Mouse (Mus musculus) midbrain, embryonic 10.5 days (tissue): ENCODE results near the gene Cbr2. TPM values are rescaled to one million over a fixed set of nuclear protein-coding genes. Genes with fewer than 3 reads are reported as not detected.

Source experiments
- DNase-seq: peaks from one replicate; pipeline ENCODE4 v3.0.0-alpha.2; 2017; ENCODE audit warnings: low spot score
- H3K27ac ChIP-seq: fragments of 300-500 bp; sonication (generic); replicated peaks from 2 replicates; pipeline ENCODE4 v1.5.1; 2016; ENCODE audit warnings: mild to moderate bottlenecking
- H3K27me3 ChIP-seq: fragments of 300-500 bp; sonication (generic); 2 replicates; pipeline ENCODE4 v1.6.1; 2016; ENCODE audit warnings: low read depth, mild to moderate bottlenecking; ENCODE audit not compliant: poor library complexity, severe bottlenecking
- H3K36me3 ChIP-seq: fragments of 300-500 bp; sonication (generic); 2 replicates; pipeline ENCODE4 v1.6.1; 2016; ENCODE audit warnings: mild to moderate bottlenecking, moderate library complexity
- H3K4me1 ChIP-seq: fragments of 300-500 bp; sonication (generic); 2 replicates; pipeline ENCODE4 v1.6.1; 2016
- H3K4me3 ChIP-seq: fragments of 300-500 bp; sonication (generic); 2 replicates; pipeline ENCODE4 v1.5.1; 2016; ENCODE audit warnings: mild to moderate bottlenecking, moderate library complexity
- H3K9me3 ChIP-seq: fragments of 300-500 bp; sonication (generic); replicated peaks from 2 replicates; pipeline ENCODE4 v1.6.1; 2016; ENCODE audit warnings: mild to moderate bottlenecking
- WGBS: fragments of 180-500 bp; shearing (Covaris S2); methylation state at CpG from one replicate; pipeline ENCODE4 v1.1.7; 2016; 5-methylcytosine and 5-hydroxymethylcytosine counted together
- polyA plus RNA-seq: library from polyadenylated mRNA; unstranded; fragments of >200 nt; fragmentation: Nextera tagmentation; extraction: Ambion mirVana; gene quantifications from 2 replicates; pipeline ENCODE4 v1.2.1, GENCODE M21; 2016

The Cbr2 gene
- polyA plus RNA-seq, 1 experiment from 2014 or later = 0.59 TPM

- H3K4me1 ChIP-seq = peaks cover 60% of the 10 kb centered on the region
- no peaks in the 10 kb centered on the region for H3K9me3 ChIP-seq
- peaks cover 59% of the 10 kb centered on the region for H3K36me3 ChIP-seq
- H3K4me3 ChIP-seq = peak overlapping the region; percentile 7; the same call in 1 of the 2 replicates
- WGBS = 42% methylated on average over 15 of the region's 15 CpGs
- DNase-seq = no peak
- H3K27ac ChIP-seq = peak overlapping the region; percentile 82; the same call in 1 of the 2 replicates
- H3K27me3 ChIP-seq = 0 out of 2 replicates have a peak, but pooled peaks cover 5% of the 10 kb centered on the region
Observed at GRCm38 (mm10) chr11:120703696-120704454, 28.0 kb downstream of the Cbr2 start.

- Histone ChIP-seq H3K27me3 (no peaks in the 10 kb centered on the region), H3K36me3 (peaks cover 77% of the 10 kb centered on the region), H3K9me3 (peaks cover 5% of the 10 kb centered on the region; the same call in 1 of the 2 replicates), H3K27ac (no peak overlapping the region), H3K4me1 (peaks cover 32% of the 10 kb centered on the region), H3K4me3 (no peak overlapping the region)
- no peak for DNase-seq
- 73% methylated on average over 10 of the region's 10 CpGs for WGBS
Observed at GRCm38 (mm10) chr11:120697741-120698140, 34.2 kb downstream of the Cbr2 start.

- H3K9me3 ChIP-seq = peaks cover 5% of the 10 kb centered on the region; the same call in 1 of the 2 replicates
- WGBS = 87% methylated on average over 6 of the region's 6 CpGs
- no peak overlapping the region for H3K4me3 ChIP-seq
- DNase-seq = no peak
- H3K27ac ChIP-seq = no peak overlapping the region
- H3K4me1 ChIP-seq = peaks cover 32% of the 10 kb centered on the region
- H3K36me3 ChIP-seq = peaks cover 80% of the 10 kb centered on the region
- H3K27me3 ChIP-seq = no peaks in the 10 kb centered on the region
Observed at GRCm38 (mm10) chr11:120696568-120696967, 35.3 kb downstream of the Cbr2 start.

GRCm38 (mm10) chr11:120695641-120696040 is 36.3 kb downstream of the Cbr2 start:
- 0 out of 2 replicates have a peak overlapping the region, but pooled peaks have one; percentile 9 for H3K4me3 ChIP-seq
- H3K9me3 ChIP-seq = peaks cover 5% of the 10 kb centered on the region; the same call in 1 of the 2 replicates
- peaks cover 32% of the 10 kb centered on the region for H3K4me1 ChIP-seq
- H3K27ac ChIP-seq = peak overlapping the region; percentile 70
- peak; percentile 35 for DNase-seq
- WGBS = 58% methylated on average over 12 of the region's 12 CpGs
- peaks cover 78% of the 10 kb centered on the region for H3K36me3 ChIP-seq
- H3K27me3 ChIP-seq = no peaks in the 10 kb centered on the region

GRCm38 (mm10) chr11:120695184-120695583 is 36.7 kb downstream of the Cbr2 start:
- DNase-seq = no peak
- WGBS = 26% methylated on average over 4 of the region's 4 CpGs
- H3K4me3 ChIP-seq = peak overlapping the region; percentile 9; the same call in 1 of the 2 replicates
- peaks cover 78% of the 10 kb centered on the region for H3K36me3 ChIP-seq
- peak overlapping the region; percentile 70 for H3K27ac ChIP-seq
- H3K9me3 ChIP-seq = peaks cover 5% of the 10 kb centered on the region; the same call in 1 of the 2 replicates
- peaks cover 32% of the 10 kb centered on the region for H3K4me1 ChIP-seq
- H3K27me3 ChIP-seq = no peaks in the 10 kb centered on the region

GRCm38 (mm10) chr11:120693461-120693860 is 38.5 kb downstream of the Cbr2 start:
- no peak overlapping the region for H3K4me3 ChIP-seq
- H3K27ac ChIP-seq = no peak overlapping the region
- H3K27me3 ChIP-seq = no peaks in the 10 kb centered on the region
- peaks cover 29% of the 10 kb centered on the region for H3K4me1 ChIP-seq
- H3K9me3 ChIP-seq = peaks cover 5% of the 10 kb centered on the region; the same call in 1 of the 2 replicates
- no peak for DNase-seq
- peaks cover 82% of the 10 kb centered on the region for H3K36me3 ChIP-seq
- 54% methylated on average over 3 of the region's 3 CpGs for WGBS

- H3K4me3 ChIP-seq = no peak overlapping the region
- peaks cover 5% of the 10 kb centered on the region; the same call in 1 of the 2 replicates for H3K9me3 ChIP-seq
- peaks cover 24% of the 10 kb centered on the region for H3K4me1 ChIP-seq
- 93% methylated on average over 4 of the region's 4 CpGs for WGBS
- H3K36me3 ChIP-seq = peaks cover 91% of the 10 kb centered on the region
- no peak for DNase-seq
- no peaks in the 10 kb centered on the region for H3K27me3 ChIP-seq
- no peak overlapping the region for H3K27ac ChIP-seq
Observed at GRCm38 (mm10) chr11:120692471-120693011, 39.4 kb downstream of the Cbr2 start.

- WGBS = 87% methylated on average over 3 of the region's 3 CpGs
- Histone ChIP-seq H3K27ac (no peak overlapping the region), H3K9me3 (no peaks in the 10 kb centered on the region), H3K4me1 (peaks cover 14% of the 10 kb centered on the region), H3K27me3 (no peaks in the 10 kb centered on the region), H3K4me3 (0 out of 2 replicates have a peak overlapping the region, but pooled peaks have one; percentile 1), H3K36me3 (peaks cover 93% of the 10 kb centered on the region)
- DNase-seq = no peak
Observed at GRCm38 (mm10) chr11:120689365-120689764, 42.5 kb downstream of the Cbr2 start.

- no peak for DNase-seq
- Histone ChIP-seq H3K27ac (peak overlapping the region; percentile 46; the same call in 1 of the 2 replicates), H3K4me3 (no peak overlapping the region), H3K36me3 (peaks cover 93% of the 10 kb centered on the region), H3K27me3 (no peaks in the 10 kb centered on the region), H3K4me1 (peaks cover 9% of the 10 kb centered on the region; the same call in 1 of the 2 replicates), H3K9me3 (no peaks in the 10 kb centered on the region)
- 84% methylated on average over 20 of the region's 20 CpGs for WGBS
Observed at GRCm38 (mm10) chr11:120686650-120687272, 45.2 kb downstream of the Cbr2 start.

- Histone ChIP-seq H3K27ac (no peak overlapping the region), H3K27me3 (no peaks in the 10 kb centered on the region), H3K9me3 (no peaks in the 10 kb centered on the region), H3K4me3 (no peak overlapping the region), H3K36me3 (peaks cover 97% of the 10 kb centered on the region), H3K4me1 (peaks cover 9% of the 10 kb centered on the region; the same call in 1 of the 2 replicates)
- 92% methylated on average over 2 of the region's 2 CpGs for WGBS
- no peak for DNase-seq
Observed at GRCm38 (mm10) chr11:120684660-120685059, 47.3 kb downstream of the Cbr2 start.

GRCm38 (mm10) chr11:120684086-120684485 is 47.8 kb downstream of the Cbr2 start:
- Histone ChIP-seq H3K27me3 (no peaks in the 10 kb centered on the region), H3K27ac (no peak overlapping the region), H3K4me1 (peaks cover 9% of the 10 kb centered on the region; the same call in 1 of the 2 replicates), H3K9me3 (no peaks in the 10 kb centered on the region), H3K4me3 (no peak overlapping the region), H3K36me3 (peaks cover 97% of the 10 kb centered on the region)
- no peak for DNase-seq
- WGBS = 83% methylated on average over 2 of the region's 2 CpGs

GRCm38 (mm10) chr11:120683536-120683935 is 48.4 kb downstream of the Cbr2 start:
- peaks cover 97% of the 10 kb centered on the region for H3K36me3 ChIP-seq
- H3K4me3 ChIP-seq = no peak overlapping the region
- peaks cover 9% of the 10 kb centered on the region; the same call in 1 of the 2 replicates for H3K4me1 ChIP-seq
- H3K27me3 ChIP-seq = no peaks in the 10 kb centered on the region
- 92% methylated on average over 3 of the region's 3 CpGs for WGBS
- H3K27ac ChIP-seq = no peak overlapping the region
- no peak for DNase-seq
- no peaks in the 10 kb centered on the region for H3K9me3 ChIP-seq
